Mouse (Mus musculus): ENCODE measurements around the gene Sgms1.
"Not testable (repeated sequence)": the region's sequence is repeated elsewhere in the genome, so short reads cannot be mapped to it uniquely, and the experiment has no call there.

GRCm38 (mm10) chr19:32084813-32085212, 304.7 kb downstream of the Sgms1 start:
- not testable (repeated sequence) for TF ChIP-seq CTCF (IDR thresholded peaks at IDR 0.05; ENCODE audit: low read depth, low read length); POLR2A (IDR thresholded peaks at IDR 0.05; ENCODE audit: borderline replicate concordance, low read depth, low read length)
